Mouse (Mus musculus) midbrain, embryonic 13.5 days (tissue): ENCODE results near the gene Nme3. TPM values are rescaled to one million over a fixed set of nuclear protein-coding genes. Genes with fewer than 3 reads are reported as not detected.
"Not testable (repeated sequence)": the region's sequence is repeated elsewhere in the genome, so short reads cannot be mapped to it uniquely, and the experiment has no call there.

Experiments used
- ATAC-seq: fragments of 200-750 bp; cut with Nextera tagmentation; 2 replicates; pipeline ENCODE4 v1.8.0; 2017; ENCODE audit warnings: mild to moderate bottlenecking, moderate TSS enrichment, moderate library complexity
- H3K27ac ChIP-seq: fragments of 300-500 bp; sonication (generic); 2 replicates; pipeline ENCODE4 v1.5.1; 2015; ENCODE audit warnings: inconsistent platforms, mild to moderate bottlenecking, moderate library complexity
- H3K27me3 ChIP-seq: fragments of 300-500 bp; sonication (generic); 2 replicates; pipeline ENCODE4 v1.6.1; 2015; ENCODE audit warnings: mild to moderate bottlenecking, inconsistent platforms
- H3K36me3 ChIP-seq: fragments of 300-500 bp; sonication (generic); 2 replicates; pipeline ENCODE4 v1.6.1; 2015; ENCODE audit warnings: mild to moderate bottlenecking, inconsistent platforms
- H3K4me1 ChIP-seq: fragments of 300-500 bp; sonication (generic); replicated peaks from 2 replicates; pipeline ENCODE4 v1.6.1; 2015; ENCODE audit warnings: inconsistent platforms
- H3K4me2 ChIP-seq: fragments of 300-500 bp; sonication (generic); replicated peaks from 2 replicates; pipeline ENCODE4 v1.6.1; 2015; ENCODE audit warnings: moderate library complexity, mild to moderate bottlenecking, inconsistent platforms
- H3K4me3 ChIP-seq: fragments of 300-500 bp; sonication (generic); replicated peaks from 2 replicates; pipeline ENCODE4 v1.5.1; 2015; ENCODE audit warnings: mild to moderate bottlenecking, inconsistent platforms
- H3K9ac ChIP-seq: fragments of 300-500 bp; sonication (generic); replicated peaks from 2 replicates; pipeline ENCODE4 v1.6.1; 2015; ENCODE audit warnings: mild to moderate bottlenecking, inconsistent platforms
- H3K9me3 ChIP-seq: fragments of 300-500 bp; sonication (generic); 2 replicates; pipeline ENCODE4 v1.6.1; 2016; ENCODE audit warnings: mild to moderate bottlenecking, inconsistent platforms
- WGBS: fragments of 180-500 bp; shearing (Covaris S2); methylation state at CpG from one replicate; pipeline ENCODE4 v1.1.7; 2015; 5-methylcytosine and 5-hydroxymethylcytosine counted together
- polyA plus RNA-seq: library from polyadenylated mRNA; unstranded; fragments of >200 nt; fragmentation: Nextera tagmentation; extraction: Ambion mirVana; gene quantifications from 2 replicates; pipeline ENCODE4 v1.2.1, GENCODE M21; 2015

The Nme3 gene
- polyA plus RNA-seq, 1 experiment from 2014 or later: 76.8 TPM

- Histone ChIP-seq H3K36me3 (peaks cover 98% of the 10 kb centered on the region), H3K4me1 (no peaks in the 10 kb centered on the region), H3K9ac (no peak overlapping the region), H3K4me3 (no peak overlapping the region), H3K9me3 (no peaks in the 10 kb centered on the region), H3K4me2 (no peak overlapping the region), H3K27ac (no peak overlapping the region), H3K27me3 (no peaks in the 10 kb centered on the region)
- ATAC-seq: no peak
Measured at GRCm38 (mm10) chr17:24913984-24914383, 17.7 kb downstream of the Nme3 start.

- Histone ChIP-seq H3K27me3 (no peaks in the 10 kb centered on the region), H3K27ac (no peak overlapping the region), H3K9ac (no peak overlapping the region), H3K4me2 (no peak overlapping the region), H3K9me3 (no peaks in the 10 kb centered on the region), H3K4me1 (no peaks in the 10 kb centered on the region), H3K36me3 (peaks cover 97% of the 10 kb centered on the region), H3K4me3 (no peak overlapping the region)
- ATAC-seq: no peak
- WGBS: 100% methylated on average over 1 of the region's 1 CpGs
Measured at GRCm38 (mm10) chr17:24923246-24923645, 26.9 kb downstream of the Nme3 start.

- no peak overlapping the region for H3K4me3 ChIP-seq
- H3K4me1 ChIP-seq: peaks cover 17% of the 10 kb centered on the region
- no peaks in the 10 kb centered on the region for H3K27me3 ChIP-seq
- no peak overlapping the region; the same call in 1 of the 2 replicates for H3K9ac ChIP-seq
- no peaks in the 10 kb centered on the region for H3K9me3 ChIP-seq
- 100% methylated on average over 1 of the region's 1 CpGs for WGBS
- H3K4me2 ChIP-seq: no peak overlapping the region
- peaks cover 56% of the 10 kb centered on the region for H3K36me3 ChIP-seq
- ATAC-seq: no peak
- H3K27ac ChIP-seq: no peak overlapping the region
Measured at GRCm38 (mm10) chr17:24929506-24929905, 33.2 kb downstream of the Nme3 start.

GRCm38 (mm10) chr17:24932431-24932830 is 36.1 kb downstream of the Nme3 start:
- H3K9me3 ChIP-seq: no peaks in the 10 kb centered on the region
- peaks cover 34% of the 10 kb centered on the region for H3K4me1 ChIP-seq
- no peak overlapping the region for H3K4me3 ChIP-seq
- peaks cover 28% of the 10 kb centered on the region for H3K36me3 ChIP-seq
- no peaks in the 10 kb centered on the region for H3K27me3 ChIP-seq
- 96% methylated on average over 4 of the region's 4 CpGs for WGBS
- ATAC-seq: no peak
- no peak overlapping the region for H3K27ac ChIP-seq
- no peak overlapping the region for H3K4me2 ChIP-seq
- no peak overlapping the region for H3K9ac ChIP-seq

- Histone ChIP-seq H3K9me3 (no peaks in the 10 kb centered on the region), H3K4me2 (0 out of 2 replicates have a peak overlapping the region, but pooled peaks have one; percentile 3), H3K4me1 (peaks cover 34% of the 10 kb centered on the region), H3K27me3 (no peaks in the 10 kb centered on the region), H3K36me3 (peaks cover 21% of the 10 kb centered on the region), H3K9ac (peak overlapping the region; percentile 23; the same call in 1 of the 2 replicates), H3K4me3 (no peak overlapping the region), H3K27ac (no peak overlapping the region)
- no peak for ATAC-seq
- WGBS: 80% methylated on average over 4 of the region's 4 CpGs
Measured at GRCm38 (mm10) chr17:24933163-24933562, 36.9 kb downstream of the Nme3 start.

- WGBS: 90% methylated on average over 4 of the region's 4 CpGs
- no peaks in the 10 kb centered on the region for H3K27me3 ChIP-seq
- peaks cover 34% of the 10 kb centered on the region for H3K4me1 ChIP-seq
- no peaks in the 10 kb centered on the region for H3K9me3 ChIP-seq
- H3K4me3 ChIP-seq: peak overlapping the region; percentile 90
- H3K36me3 ChIP-seq: peaks cover 14% of the 10 kb centered on the region
- no peak for ATAC-seq
- H3K9ac ChIP-seq: peak overlapping the region; percentile 93
- H3K4me2 ChIP-seq: peak overlapping the region; percentile 75
- no peak overlapping the region for H3K27ac ChIP-seq
Measured at GRCm38 (mm10) chr17:24934926-24935325, 38.6 kb downstream of the Nme3 start.

- H3K4me2 ChIP-seq: peak overlapping the region; percentile 75
- H3K36me3 ChIP-seq: peaks cover 15% of the 10 kb centered on the region
- H3K9ac ChIP-seq: peak overlapping the region; percentile 93
- peaks cover 34% of the 10 kb centered on the region for H3K4me1 ChIP-seq
- peak overlapping the region; percentile 90 for H3K4me3 ChIP-seq
- H3K9me3 ChIP-seq: no peaks in the 10 kb centered on the region
- no peak overlapping the region for H3K27ac ChIP-seq
- no peaks in the 10 kb centered on the region for H3K27me3 ChIP-seq
- no peak for ATAC-seq
Measured at GRCm38 (mm10) chr17:24935666-24936065, 39.4 kb downstream of the Nme3 start.

- under 1% methylated on average over 78 of the region's 78 CpGs for WGBS
- no peaks in the 10 kb centered on the region for H3K9me3 ChIP-seq
Measured at GRCm38 (mm10) chr17:24936259-24937237, 40.2 kb downstream of the Nme3 start, which contains the start of gene Mapk8ip3. TSS of gene Mapk8ip3 (minus strand) at chr17:24936977.

GRCm38 (mm10) chr17:24937266-24937665 is 41.0 kb downstream of the Nme3 start:
- H3K9ac ChIP-seq: peak overlapping the region; percentile 93

More at GRCm38 (mm10) chr17:24936259-24937237, 40.2 kb downstream of the Nme3 start, which contains the start of gene Mapk8ip3:
- peak within 1 kb of the TSS; percentile 93 for H3K27ac ChIP-seq
- H3K4me3 ChIP-seq: peak within 1 kb of the TSS; percentile 90
- peak within 1 kb of the TSS; percentile 93 for H3K9ac ChIP-seq
- H3K4me2 ChIP-seq: peak within 1 kb of the TSS; percentile 75
- peaks cover 13% of the 10 kb centered on the region for H3K36me3 ChIP-seq
- no peaks in the 10 kb centered on the region for H3K27me3 ChIP-seq
- ATAC-seq: peak; percentile 99
- peaks cover 34% of the 10 kb centered on the region for H3K4me1 ChIP-seq

GRCm38 (mm10) chr17:24942453-24942852 is 46.2 kb downstream of the Nme3 start:
- not testable (repeated sequence) for H3K27ac ChIP-seq, H3K4me1 ChIP-seq, H3K27me3 ChIP-seq, H3K9ac ChIP-seq, H3K4me2 ChIP-seq, H3K4me3 ChIP-seq, H3K9me3 ChIP-seq
- peak; percentile 79; the same call in 1 of the 2 replicates for ATAC-seq
- 20% methylated on average over 2 of the region's 2 CpGs for WGBS
- peaks cover 48% of the 10 kb centered on the region for H3K36me3 ChIP-seq

More at GRCm38 (mm10) chr17:24937266-24937665, 41.0 kb downstream of the Nme3 start:
- peaks cover 34% of the 10 kb centered on the region for H3K4me1 ChIP-seq
- H3K36me3 ChIP-seq: peaks cover 12% of the 10 kb centered on the region; the same call in 1 of the 2 replicates
- ATAC-seq: no peak
- H3K27ac ChIP-seq: peak overlapping the region; percentile 93
- no peaks in the 10 kb centered on the region for H3K9me3 ChIP-seq
- no peaks in the 10 kb centered on the region for H3K27me3 ChIP-seq
- peak overlapping the region; percentile 90 for H3K4me3 ChIP-seq
- 47% methylated on average over 6 of the region's 6 CpGs for WGBS
- H3K4me2 ChIP-seq: peak overlapping the region; percentile 75

GRCm38 (mm10) chr17:24943036-24943435 is 46.7 kb downstream of the Nme3 start:
- Histone ChIP-seq H3K36me3 (peaks cover 54% of the 10 kb centered on the region), H3K27me3 (no peaks in the 10 kb centered on the region), H3K9me3 (no peaks in the 10 kb centered on the region), H3K27ac (no peak overlapping the region), H3K4me1 (no peaks in the 10 kb centered on the region), H3K4me2 (no peak overlapping the region), H3K9ac (no peak overlapping the region), H3K4me3 (no peak overlapping the region)
- no peak for ATAC-seq
- WGBS: 90% methylated on average over 7 of the region's 7 CpGs

GRCm38 (mm10) chr17:24943589-24943988 is 47.3 kb downstream of the Nme3 start:
- H3K9ac ChIP-seq, H3K4me3 ChIP-seq, H3K9me3 ChIP-seq, H3K4me1 ChIP-seq, H3K27me3 ChIP-seq, ATAC-seq, H3K4me2 ChIP-seq, H3K27ac ChIP-seq: not testable (repeated sequence)
- WGBS: 93% methylated on average over 1 of the region's 1 CpGs
- H3K36me3 ChIP-seq: peaks cover 59% of the 10 kb centered on the region
